Mouse (Mus musculus): ENCODE results near the gene Cep131.

The Cep131 gene

GRCm38 (mm10) chr11:120028319-120029092 lies 58.1 kb downstream of the Cep131 start:
- no peak for DNase-seq (ENCODE audit: low spot score in 2 of 2)

GRCm38 (mm10) chr11:120026941-120027340 lies 59.7 kb downstream of the Cep131 start:
- DNase-seq (ENCODE audit: low spot score in 2 of 2), result no peak

GRCm38 (mm10) chr11:120022841-120023240 lies 63.8 kb downstream of the Cep131 start:
- DNase-seq (ENCODE audit: low spot score in 2 of 2), result no peak

- DNase-seq (ENCODE audit: low spot score in 2 of 2), result no peak
These were observed 64.4 kb downstream of the Cep131 start for GRCm38 (mm10) chr11:120022216-120022615.

- DNase-seq (ENCODE audit: low spot score in 2 of 2), result no peak
These were observed 65.3 kb downstream of the Cep131 start for GRCm38 (mm10) chr11:120021367-120021766.

GRCm38 (mm10) chr11:120019542-120020440 lies 66.8 kb downstream of the Cep131 start:
- no peak for DNase-seq (ENCODE audit: low spot score in 2 of 2)

- DNase-seq (ENCODE audit: low spot score in 2 of 2), result no peak
These were observed 69.6 kb downstream of the Cep131 start for GRCm38 (mm10) chr11:120017011-120017410.

GRCm38 (mm10) chr11:120014758-120015157 lies 71.9 kb downstream of the Cep131 start:
- DNase-seq (ENCODE audit: low spot score in 2 of 2), result no peak
